Mouse (Mus musculus) spleen, adult 2 months (tissue): ENCODE results near the gene Olfr1428.

ENCODE experiments used
- CTCF ChIP-seq: fragments of 200-500 bp; IDR thresholded peaks from 2 replicates; pipeline ENCODE4 v1.5.1; 2011; ENCODE audit warnings: mild to moderate bottlenecking, inconsistent platforms; ENCODE audit not compliant: insufficient read depth, insufficient read length, insufficient replicate concordance; ENCODE audit errors: extremely low read depth
- POLR2A ChIP-seq: fragments of 200-500 bp; IDR thresholded peaks from 2 replicates; pipeline ENCODE4 v1.6.1; 2011; ENCODE audit warnings: low read depth, low read length, inconsistent platforms

GRCm38 (mm10) chr19:12123103-12123502 lies 7.4 kb upstream of the Olfr1428 start, which contains the start of gene Olfr76:
- TF ChIP-seq CTCF (no peak), POLR2A (no peak)
